Mouse (Mus musculus): ENCODE measurements around the gene Hist2h2aa2. TPM values are rescaled to one million over a fixed set of nuclear protein-coding genes. Genes with fewer than 3 reads are reported as not detected.

Hist2h2aa2 gene
- polyA plus RNA-seq, 1 experiment: 103 TPM

- H3K4me3 ChIP-seq: no peak overlapping the region
- TF ChIP-seq USF1 (IDR thresholded peaks at IDR 0.05; ENCODE audit: low read depth) (no peak), TCF12 (IDR thresholded peaks at IDR 0.05; ENCODE audit: insufficient read depth, poor library complexity, severe bottlenecking) (no peak), MAX (IDR thresholded peaks at IDR 0.05; ENCODE audit: low read depth) (no peak), POLR2AphosphoS2 (IDR thresholded peaks at IDR 0.05; ENCODE audit: insufficient read length, low read depth) (no peak), TCF3 (IDR thresholded peaks at IDR 0.05; ENCODE audit: insufficient read length, low read depth) (no peak), MYOG (IDR thresholded peaks at IDR 0.05; ENCODE audit: control insufficient read depth in 1 of 3, insufficient read depth in 1 of 3, insufficient read length in 2 of 3, low read depth in 2 of 3) (no peak), POLR2A (IDR thresholded peaks at IDR 0.05; ENCODE audit: insufficient read length, low read depth) (no peak), MYOD1 (IDR thresholded peaks at IDR 0.05; ENCODE audit: control insufficient read depth in 1 of 3, insufficient read length in 2 of 3, low read depth in 2 of 3) (no peak), E2F4 (IDR thresholded peaks at IDR 0.05; ENCODE audit: insufficient read depth) (no peak), REST (IDR thresholded peaks at IDR 0.05; ENCODE audit: insufficient read depth, insufficient read length) (no peak)
- H3K36me3 ChIP-seq (ENCODE audit: control insufficient read depth, insufficient read depth): no peaks in the 10 kb centered on the region
- H3K27me3 ChIP-seq (ENCODE audit: control insufficient read depth, insufficient read depth, insufficient read length): no peaks in the 10 kb centered on the region
- H3K4me2 ChIP-seq (ENCODE audit: low read depth): no peak overlapping the region
- no peaks in the 10 kb centered on the region for H3K79me2 ChIP-seq (ENCODE audit: control insufficient read depth, insufficient read depth)
- no peak overlapping the region for H3ac ChIP-seq (ENCODE audit: control insufficient read depth, insufficient read length)
Observed at GRCm38 (mm10) chr3:96225421-96225820, 14.7 kb downstream of the Hist2h2aa2 start.

GRCm38 (mm10) chr3:96222774-96223173 is 17.3 kb downstream of the Hist2h2aa2 start:
- Histone ChIP-seq H3ac (ENCODE audit: control insufficient read depth, insufficient read length) (no peak overlapping the region), H3K36me3 (ENCODE audit: control insufficient read depth, insufficient read depth) (no peaks in the 10 kb centered on the region), H3K4me3 (peak overlapping the region; percentile 47), H3K27me3 (ENCODE audit: control insufficient read depth, insufficient read depth, insufficient read length) (no peaks in the 10 kb centered on the region), H3K79me2 (ENCODE audit: control insufficient read depth, insufficient read depth) (no peaks in the 10 kb centered on the region), H3K4me2 (ENCODE audit: low read depth) (peak overlapping the region; percentile 93)
- TF ChIP-seq REST (IDR thresholded peaks at IDR 0.05; ENCODE audit: insufficient read depth, insufficient read length) (no peak), MAX (IDR thresholded peaks at IDR 0.05; ENCODE audit: low read depth) (no peak), E2F4 (IDR thresholded peaks at IDR 0.05; ENCODE audit: insufficient read depth) (no peak), POLR2AphosphoS2 (IDR thresholded peaks at IDR 0.05; ENCODE audit: insufficient read length, low read depth) (no peak), TCF12 (IDR thresholded peaks at IDR 0.05; ENCODE audit: insufficient read depth, poor library complexity, severe bottlenecking) (no peak), MYOD1 (IDR thresholded peaks at IDR 0.05; ENCODE audit: control insufficient read depth in 1 of 3, insufficient read length in 2 of 3, low read depth in 2 of 3) (no peak), USF1 (IDR thresholded peaks at IDR 0.05; ENCODE audit: low read depth) (no peak), SRF (IDR thresholded peaks at IDR 0.05; ENCODE audit: control insufficient read depth, insufficient read length, low read depth) (no peak), MYOG (IDR thresholded peaks at IDR 0.05; ENCODE audit: control insufficient read depth in 1 of 3, insufficient read depth in 1 of 3, insufficient read length in 2 of 3, low read depth in 2 of 3) (no peak), CEBPB (IDR thresholded peaks at IDR 0.05; ENCODE audit: insufficient read depth, poor library complexity, severe bottlenecking) (no peak), POLR2A (IDR thresholded peaks at IDR 0.05; ENCODE audit: insufficient read length, low read depth) (no peak), TCF3 (IDR thresholded peaks at IDR 0.05; ENCODE audit: insufficient read length, low read depth) (no peak)

- H3K27me3 ChIP-seq (ENCODE audit: control insufficient read depth, insufficient read depth, insufficient read length): no peaks in the 10 kb centered on the region
- peak overlapping the region; percentile 47 for H3K4me3 ChIP-seq
- H3K36me3 ChIP-seq (ENCODE audit: control insufficient read depth, insufficient read depth): no peaks in the 10 kb centered on the region
- H3ac ChIP-seq (ENCODE audit: control insufficient read depth, insufficient read length): no peak overlapping the region
- TF ChIP-seq USF1 (IDR thresholded peaks at IDR 0.05; ENCODE audit: low read depth): no peak
- peak overlapping the region; percentile 93 for H3K4me2 ChIP-seq (ENCODE audit: low read depth)
- H3K79me2 ChIP-seq (ENCODE audit: control insufficient read depth, insufficient read depth): no peaks in the 10 kb centered on the region
Observed at GRCm38 (mm10) chr3:96221640-96222038, 18.4 kb downstream of the Hist2h2aa2 start.

GRCm38 (mm10) chr3:96220765-96221639 is 19.1 kb downstream of the Hist2h2aa2 start, which contains the start of the genes Hist2h2ac and Hist2h2be:
Gene Hist2h2ac, minus strand, starts transcription at chr3:96220880.
Gene Hist2h2be, plus strand, starts transcription at chr3:96221119.
- Histone ChIP-seq H3K4me2 (ENCODE audit: low read depth) (peak within 1 kb of the TSS; percentile 96), H3K4me3 (peak within 1 kb of the TSS; percentile 47), H3K36me3 (ENCODE audit: control insufficient read depth, insufficient read depth) (no peaks in the 10 kb centered on the region), H3K79me2 (ENCODE audit: control insufficient read depth, insufficient read depth) (no peaks in the 10 kb centered on the region), H3K27me3 (ENCODE audit: control insufficient read depth, insufficient read depth, insufficient read length) (no peaks in the 10 kb centered on the region), H3ac (ENCODE audit: control insufficient read depth, insufficient read length) (peak within 1 kb of the TSS; percentile 59)
- TF ChIP-seq CEBPB (IDR thresholded peaks at IDR 0.05; ENCODE audit: insufficient read depth, poor library complexity, severe bottlenecking): no peak
- TF ChIP-seq TCF3 (IDR thresholded peaks at IDR 0.05; ENCODE audit: insufficient read length, low read depth): no peak
- TF ChIP-seq POLR2AphosphoS2 (IDR thresholded peaks at IDR 0.05; ENCODE audit: insufficient read length, low read depth): peak; percentile 73
- no peak for TF ChIP-seq E2F4 (IDR thresholded peaks at IDR 0.05; ENCODE audit: insufficient read depth)
- TF ChIP-seq MYOD1 (IDR thresholded peaks at IDR 0.05; ENCODE audit: control insufficient read depth in 1 of 3, insufficient read length in 2 of 3, low read depth in 2 of 3): peak in 1 of 3 experiments; percentile 49
- TF ChIP-seq USF1 (IDR thresholded peaks at IDR 0.05; ENCODE audit: low read depth): no peak
- no peak for TF ChIP-seq MAX (IDR thresholded peaks at IDR 0.05; ENCODE audit: low read depth)
- peak; percentile 69 for TF ChIP-seq POLR2A (IDR thresholded peaks at IDR 0.05; ENCODE audit: insufficient read length, low read depth)
- TF ChIP-seq REST (IDR thresholded peaks at IDR 0.05; ENCODE audit: insufficient read depth, insufficient read length): no peak
- no peak for TF ChIP-seq MYOG (IDR thresholded peaks at IDR 0.05; ENCODE audit: control insufficient read depth in 1 of 3, insufficient read depth in 1 of 3, insufficient read length in 2 of 3, low read depth in 2 of 3)
- no peak for TF ChIP-seq SRF (IDR thresholded peaks at IDR 0.05; ENCODE audit: control insufficient read depth, insufficient read length, low read depth)
- no peak for TF ChIP-seq TCF12 (IDR thresholded peaks at IDR 0.05; ENCODE audit: insufficient read depth, poor library complexity, severe bottlenecking)

Measured in myocyte (in vitro differentiated cells).